Mouse (Mus musculus): ENCODE data around the gene Gramd4. TPM values are rescaled to one million over a fixed set of nuclear protein-coding genes. Genes with fewer than 3 reads are reported as not detected.
A peak's percentile ranks its signal among the peaks of the same experiment; 100 is the strongest.

Gene Gramd4
- polyA plus RNA-seq, 1 experiment from 2014 or later, result 56.8 TPM

GRCm38 (mm10) chr15:86057908-86058307 is 413 bp downstream of the Gramd4 start:
- Histone ChIP-seq H3K27ac (ENCODE audit: low read length) (peak overlapping the region; percentile 91), H3K4me2 (ENCODE audit: low read length) (peak overlapping the region; percentile 86), H3K36me3 (ENCODE audit: control insufficient read depth, insufficient read depth) (no peaks in the 10 kb centered on the region), H3K4me1 (replicated peaks; ENCODE audit: control insufficient read depth, insufficient read depth, low read length) (peaks cover 47% of the 10 kb centered on the region), H3K9ac (replicated peaks; ENCODE audit: low read depth, low read length) (peak overlapping the region; percentile 99), H3K9me3 (ENCODE audit: control insufficient read depth, low read length) (no peaks in the 10 kb centered on the region), H3K4me3 (replicated peaks; ENCODE audit: low read length) (peak overlapping the region; percentile 87), H3K27me3 (replicated peaks; ENCODE audit: control insufficient read depth, insufficient read depth, low read length) (no peaks in the 10 kb centered on the region)
- 0 out of 2 replicates have a peak, but pooled peaks have one; percentile 7 for ATAC-seq
- WGBS, result 13% methylated on average over 7 of the region's 7 CpGs

GRCm38 (mm10) chr15:86058394-86058915 is 960 bp downstream of the Gramd4 start:
- H3K4me2 ChIP-seq (ENCODE audit: low read length), result peak overlapping the region; percentile 86
- WGBS, result under 1% methylated on average over 51 of the region's 70 CpGs
- no peaks in the 10 kb centered on the region for H3K36me3 ChIP-seq (ENCODE audit: control insufficient read depth, insufficient read depth)
- peak overlapping the region; percentile 87 for H3K4me3 ChIP-seq (replicated peaks; ENCODE audit: low read length)
- peak overlapping the region; percentile 99 for H3K9ac ChIP-seq (replicated peaks; ENCODE audit: low read depth, low read length)
- no peaks in the 10 kb centered on the region for H3K27me3 ChIP-seq (replicated peaks; ENCODE audit: control insufficient read depth, insufficient read depth, low read length)
- H3K9me3 ChIP-seq (ENCODE audit: control insufficient read depth, low read length), result no peaks in the 10 kb centered on the region
- ATAC-seq, result peak; percentile 81
- H3K27ac ChIP-seq (ENCODE audit: low read length), result peak overlapping the region; percentile 91
- H3K4me1 ChIP-seq (replicated peaks; ENCODE audit: control insufficient read depth, insufficient read depth, low read length), result peaks cover 47% of the 10 kb centered on the region

- H3K4me2 ChIP-seq (ENCODE audit: low read length), result peak overlapping the region; percentile 71
- 1% methylated on average over 49 of the region's 49 CpGs for WGBS
- H3K36me3 ChIP-seq (ENCODE audit: control insufficient read depth, insufficient read depth), result no peaks in the 10 kb centered on the region
- peak overlapping the region; percentile 87 for H3K4me3 ChIP-seq (replicated peaks; ENCODE audit: low read length)
- H3K9ac ChIP-seq (replicated peaks; ENCODE audit: low read depth, low read length), result peak overlapping the region; percentile 99
- no peaks in the 10 kb centered on the region for H3K9me3 ChIP-seq (ENCODE audit: control insufficient read depth, low read length)
- no peaks in the 10 kb centered on the region for H3K27me3 ChIP-seq (replicated peaks; ENCODE audit: control insufficient read depth, insufficient read depth, low read length)
- peaks cover 45% of the 10 kb centered on the region for H3K4me1 ChIP-seq (replicated peaks; ENCODE audit: control insufficient read depth, insufficient read depth, low read length)
- peak overlapping the region; percentile 91 for H3K27ac ChIP-seq (ENCODE audit: low read length)
- peak; percentile 47 for ATAC-seq
Measured at GRCm38 (mm10) chr15:86058931-86059834, 1.7 kb downstream of the Gramd4 start.

- no peaks in the 10 kb centered on the region for H3K9me3 ChIP-seq (ENCODE audit: control insufficient read depth, low read length)
- H3K4me2 ChIP-seq (ENCODE audit: low read length), result peak overlapping the region; percentile 71
- no peaks in the 10 kb centered on the region for H3K27me3 ChIP-seq (replicated peaks; ENCODE audit: control insufficient read depth, insufficient read depth, low read length)
- peak overlapping the region; percentile 87 for H3K4me3 ChIP-seq (replicated peaks; ENCODE audit: low read length)
- peaks cover 45% of the 10 kb centered on the region for H3K4me1 ChIP-seq (replicated peaks; ENCODE audit: control insufficient read depth, insufficient read depth, low read length)
- peak overlapping the region; percentile 9; the same call in 1 of the 2 replicates for H3K27ac ChIP-seq (ENCODE audit: low read length)
- ATAC-seq, result no peak
- WGBS, result 76% methylated on average over 7 of the region's 7 CpGs
- H3K9ac ChIP-seq (replicated peaks; ENCODE audit: low read depth, low read length), result peak overlapping the region; percentile 99
- H3K36me3 ChIP-seq (ENCODE audit: control insufficient read depth, insufficient read depth), result no peaks in the 10 kb centered on the region
Measured at GRCm38 (mm10) chr15:86059835-86060380, 2.4 kb downstream of the Gramd4 start.

- H3K9me3 ChIP-seq (ENCODE audit: control insufficient read depth, low read length), result no peaks in the 10 kb centered on the region
- H3K9ac ChIP-seq (replicated peaks; ENCODE audit: low read depth, low read length), result peak overlapping the region; percentile 99
- 73% methylated on average over 12 of the region's 12 CpGs for WGBS
- H3K27ac ChIP-seq (ENCODE audit: low read length), result 0 out of 2 replicates have a peak overlapping the region, but pooled peaks have one; percentile 9
- ATAC-seq, result no peak
- peak overlapping the region; percentile 71 for H3K4me2 ChIP-seq (ENCODE audit: low read length)
- H3K4me1 ChIP-seq (replicated peaks; ENCODE audit: control insufficient read depth, insufficient read depth, low read length), result peaks cover 45% of the 10 kb centered on the region
- peak overlapping the region; percentile 87 for H3K4me3 ChIP-seq (replicated peaks; ENCODE audit: low read length)
- H3K27me3 ChIP-seq (replicated peaks; ENCODE audit: control insufficient read depth, insufficient read depth, low read length), result no peaks in the 10 kb centered on the region
- no peaks in the 10 kb centered on the region for H3K36me3 ChIP-seq (ENCODE audit: control insufficient read depth, insufficient read depth)
Measured at GRCm38 (mm10) chr15:86060581-86060980, 3.1 kb downstream of the Gramd4 start.

GRCm38 (mm10) chr15:86061221-86061620 is 3.7 kb downstream of the Gramd4 start:
- Histone ChIP-seq H3K27ac (ENCODE audit: low read length) (no peak overlapping the region), H3K27me3 (replicated peaks; ENCODE audit: control insufficient read depth, insufficient read depth, low read length) (no peaks in the 10 kb centered on the region), H3K4me1 (replicated peaks; ENCODE audit: control insufficient read depth, insufficient read depth, low read length) (peaks cover 45% of the 10 kb centered on the region), H3K4me3 (replicated peaks; ENCODE audit: low read length) (peak overlapping the region; percentile 87), H3K9ac (replicated peaks; ENCODE audit: low read depth, low read length) (peak overlapping the region; percentile 99), H3K4me2 (ENCODE audit: low read length) (peak overlapping the region; percentile 71), H3K36me3 (ENCODE audit: control insufficient read depth, insufficient read depth) (no peaks in the 10 kb centered on the region), H3K9me3 (ENCODE audit: control insufficient read depth, low read length) (no peaks in the 10 kb centered on the region)
- ATAC-seq, result no peak
- WGBS, result 89% methylated on average over 7 of the region's 7 CpGs

- H3K4me3 ChIP-seq (replicated peaks; ENCODE audit: low read length), result no peak overlapping the region
- no peak overlapping the region for H3K9ac ChIP-seq (replicated peaks; ENCODE audit: low read depth, low read length)
- no peak overlapping the region for H3K27ac ChIP-seq (ENCODE audit: low read length)
- no peaks in the 10 kb centered on the region for H3K27me3 ChIP-seq (replicated peaks; ENCODE audit: control insufficient read depth, insufficient read depth, low read length)
- no peak for ATAC-seq
- WGBS, result 54% methylated on average over 6 of the region's 6 CpGs
- H3K9me3 ChIP-seq (ENCODE audit: control insufficient read depth, low read length), result no peaks in the 10 kb centered on the region
- no peak overlapping the region; the same call in 1 of the 2 replicates for H3K4me2 ChIP-seq (ENCODE audit: low read length)
- H3K36me3 ChIP-seq (ENCODE audit: control insufficient read depth, insufficient read depth), result no peaks in the 10 kb centered on the region
- H3K4me1 ChIP-seq (replicated peaks; ENCODE audit: control insufficient read depth, insufficient read depth, low read length), result peaks cover 51% of the 10 kb centered on the region
Measured at GRCm38 (mm10) chr15:86061848-86062481, 4.5 kb downstream of the Gramd4 start.

- ATAC-seq, result no peak
- H3K9me3 ChIP-seq (ENCODE audit: control insufficient read depth, low read length), result no peaks in the 10 kb centered on the region
- no peaks in the 10 kb centered on the region for H3K36me3 ChIP-seq (ENCODE audit: control insufficient read depth, insufficient read depth)
- no peak overlapping the region for H3K4me2 ChIP-seq (ENCODE audit: low read length)
- H3K4me3 ChIP-seq (replicated peaks; ENCODE audit: low read length), result no peak overlapping the region
- 90% methylated on average over 8 of the region's 8 CpGs for WGBS
- H3K4me1 ChIP-seq (replicated peaks; ENCODE audit: control insufficient read depth, insufficient read depth, low read length), result peaks cover 63% of the 10 kb centered on the region
- no peaks in the 10 kb centered on the region for H3K27me3 ChIP-seq (replicated peaks; ENCODE audit: control insufficient read depth, insufficient read depth, low read length)
- H3K27ac ChIP-seq (ENCODE audit: low read length), result no peak overlapping the region
- no peak overlapping the region for H3K9ac ChIP-seq (replicated peaks; ENCODE audit: low read depth, low read length)
Measured at GRCm38 (mm10) chr15:86064191-86064849, 6.8 kb downstream of the Gramd4 start.
